Mouse (Mus musculus) liver, embryonic 13.5 days (tissue): Measurements from ENCODE around the gene Ttc22. TPM values are rescaled to one million over a fixed set of nuclear protein-coding genes. Genes with fewer than 3 reads are reported as not detected.

Experiments used
- ATAC-seq: fragments of 200-750 bp; cut with Nextera tagmentation; 2 replicates; pipeline ENCODE4 v1.8.0; 2017; ENCODE audit warnings: low read depth, mild to moderate bottlenecking, moderate number of reproducible peaks, moderate library complexity
- DNase-seq: peaks from one replicate; pipeline ENCODE4 v3.0.0; 2022
- H3K27ac ChIP-seq: fragments of 300-500 bp; sonication (generic); 2 replicates; pipeline ENCODE4 v1.5.1; 2015; ENCODE audit warnings: moderate library complexity, mild to moderate bottlenecking, inconsistent platforms
- H3K27me3 ChIP-seq: fragments of 300-500 bp; sonication (generic); 2 replicates; pipeline ENCODE4 v1.6.1; 2015; ENCODE audit warnings: mild to moderate bottlenecking, inconsistent platforms
- H3K36me3 ChIP-seq: fragments of 300-500 bp; sonication (generic); 2 replicates; pipeline ENCODE4 v1.6.1; 2015; ENCODE audit warnings: mild to moderate bottlenecking, inconsistent platforms
- H3K4me1 ChIP-seq: fragments of 300-500 bp; sonication (generic); replicated peaks from 2 replicates; pipeline ENCODE4 v1.6.1; 2015; ENCODE audit warnings: inconsistent platforms
- H3K4me2 ChIP-seq: fragments of 300-500 bp; sonication (generic); 2 replicates; pipeline ENCODE4 v1.6.1; 2015; ENCODE audit warnings: inconsistent platforms, mild to moderate bottlenecking, moderate library complexity
- H3K4me3 ChIP-seq: fragments of 300-500 bp; sonication (generic); replicated peaks from 2 replicates; pipeline ENCODE4 v1.5.1; 2015; ENCODE audit warnings: mild to moderate bottlenecking, inconsistent platforms
- H3K9ac ChIP-seq: fragments of 300-500 bp; sonication (generic); 2 replicates; pipeline ENCODE4 v1.6.1; 2015; ENCODE audit warnings: mild to moderate bottlenecking, inconsistent platforms
- H3K9me3 ChIP-seq: fragments of 300-500 bp; sonication (generic); replicated peaks from 2 replicates; pipeline ENCODE4 v1.6.1; 2016; ENCODE audit warnings: inconsistent platforms
- WGBS: fragments of 180-500 bp; shearing (Covaris S2); methylation state at CpG from one replicate; pipeline ENCODE4 v1.1.7; 2015; ENCODE audit not compliant: insufficient replicate concordance; 5-methylcytosine and 5-hydroxymethylcytosine counted together
- polyA plus RNA-seq: library from polyadenylated mRNA; unstranded; fragments of >200 nt; fragmentation: Nextera tagmentation; extraction: Ambion mirVana; gene quantifications from 2 replicates; pipeline ENCODE4 v1.2.1, GENCODE M21; 2015

Ttc22 gene
- polyA plus RNA-seq, 1 experiment from 2014 or later = 0.03 TPM

- H3K27me3 ChIP-seq = no peaks in the 10 kb centered on the region
- no peaks in the 10 kb centered on the region for H3K4me1 ChIP-seq
- 86% methylated on average over 6 of the region's 6 CpGs for WGBS
- ATAC-seq (no peak), DNase-seq (no peak)
- H3K36me3 ChIP-seq = peaks cover 100% of the 10 kb centered on the region
- no peak overlapping the region for H3K4me3 ChIP-seq
- no peak overlapping the region for H3K9ac ChIP-seq
- no peak overlapping the region for H3K4me2 ChIP-seq
- H3K27ac ChIP-seq = no peak overlapping the region
- H3K9me3 ChIP-seq = no peaks in the 10 kb centered on the region
Observed at GRCm38 (mm10) chr4:106664697-106665096, 42.5 kb downstream of the Ttc22 start.

GRCm38 (mm10) chr4:106665269-106665668 is 43.0 kb downstream of the Ttc22 start:
- no peak overlapping the region for H3K4me3 ChIP-seq
- no peak overlapping the region for H3K27ac ChIP-seq
- DNase-seq = no peak
- H3K9ac ChIP-seq = no peak overlapping the region
- H3K9me3 ChIP-seq = no peaks in the 10 kb centered on the region
- ATAC-seq = no peak
- no peaks in the 10 kb centered on the region for H3K27me3 ChIP-seq
- no peak overlapping the region for H3K4me2 ChIP-seq
- H3K36me3 ChIP-seq = peaks cover 100% of the 10 kb centered on the region
- 89% methylated on average over 2 of the region's 2 CpGs for WGBS
- no peaks in the 10 kb centered on the region for H3K4me1 ChIP-seq

GRCm38 (mm10) chr4:106665673-106666072 is 43.4 kb downstream of the Ttc22 start:
- Histone ChIP-seq H3K4me2 (no peak overlapping the region), H3K9me3 (no peaks in the 10 kb centered on the region), H3K4me3 (no peak overlapping the region), H3K27ac (no peak overlapping the region), H3K36me3 (peaks cover 100% of the 10 kb centered on the region), H3K27me3 (no peaks in the 10 kb centered on the region), H3K9ac (no peak overlapping the region), H3K4me1 (no peaks in the 10 kb centered on the region)
- DNase-seq (no peak), ATAC-seq (no peak)
- 85% methylated on average over 10 of the region's 10 CpGs for WGBS

- H3K36me3 ChIP-seq = peaks cover 100% of the 10 kb centered on the region
- no peak overlapping the region for H3K4me3 ChIP-seq
- no peak overlapping the region for H3K9ac ChIP-seq
- DNase-seq = no peak
- H3K9me3 ChIP-seq = no peaks in the 10 kb centered on the region
- 84% methylated on average over 2 of the region's 2 CpGs for WGBS
- H3K4me1 ChIP-seq = no peaks in the 10 kb centered on the region
- no peak overlapping the region for H3K27ac ChIP-seq
- no peaks in the 10 kb centered on the region for H3K27me3 ChIP-seq
- ATAC-seq = no peak
- H3K4me2 ChIP-seq = no peak overlapping the region
Observed at GRCm38 (mm10) chr4:106666546-106666945, 44.3 kb downstream of the Ttc22 start.

GRCm38 (mm10) chr4:106676749-106677148 is 54.5 kb downstream of the Ttc22 start:
- Histone ChIP-seq H3K9ac (no peak overlapping the region), H3K36me3 (peaks cover 57% of the 10 kb centered on the region), H3K27me3 (no peaks in the 10 kb centered on the region; the same call in 1 of the 2 replicates), H3K27ac (no peak overlapping the region), H3K4me2 (no peak overlapping the region), H3K4me3 (no peak overlapping the region), H3K4me1 (peaks cover 40% of the 10 kb centered on the region), H3K9me3 (no peaks in the 10 kb centered on the region)
- DNase-seq = no peak
- 85% methylated on average over 5 of the region's 5 CpGs for WGBS
- no peak for ATAC-seq

GRCm38 (mm10) chr4:106678442-106679118 is 56.3 kb downstream of the Ttc22 start, which contains the start of gene Ttc4:
Gene Ttc4, minus strand, starts transcription at chr4:106678944.
- H3K36me3 ChIP-seq = peaks cover 38% of the 10 kb centered on the region
- peak within 1 kb of the TSS; percentile 80 for H3K4me2 ChIP-seq
- H3K27ac ChIP-seq = peak within 1 kb of the TSS; percentile 70
- H3K27me3 ChIP-seq = no peaks in the 10 kb centered on the region; the same call in none of the 2 replicates
- no peaks in the 10 kb centered on the region for H3K9me3 ChIP-seq
- under 1% methylated on average over 43 of the region's 43 CpGs for WGBS
- H3K9ac ChIP-seq = peak within 1 kb of the TSS; percentile 90
- peaks cover 40% of the 10 kb centered on the region for H3K4me1 ChIP-seq
- ATAC-seq = peak; percentile 100
- DNase-seq = peak; percentile 98
- H3K4me3 ChIP-seq = peak within 1 kb of the TSS; percentile 77

GRCm38 (mm10) chr4:106679152-106679551 is 56.9 kb downstream of the Ttc22 start:
- Histone ChIP-seq H3K4me2 (peak overlapping the region; percentile 80), H3K4me1 (peaks cover 40% of the 10 kb centered on the region), H3K9me3 (no peaks in the 10 kb centered on the region), H3K27me3 (no peaks in the 10 kb centered on the region; the same call in none of the 2 replicates), H3K27ac (peak overlapping the region; percentile 62), H3K9ac (no peak overlapping the region), H3K36me3 (peaks cover 33% of the 10 kb centered on the region), H3K4me3 (peak overlapping the region; percentile 77; the same call in 1 of the 2 replicates)
- no peak for DNase-seq
- 32% methylated on average over 3 of the region's 3 CpGs for WGBS
- ATAC-seq = peak; percentile 22

GRCm38 (mm10) chr4:106680955-106681354 is 58.7 kb downstream of the Ttc22 start:
- Histone ChIP-seq H3K36me3 (peaks cover 15% of the 10 kb centered on the region), H3K4me1 (peaks cover 40% of the 10 kb centered on the region), H3K9me3 (no peaks in the 10 kb centered on the region), H3K4me3 (no peak overlapping the region), H3K27ac (peak overlapping the region; percentile 41; the same call in 1 of the 2 replicates), H3K9ac (no peak overlapping the region), H3K4me2 (no peak overlapping the region), H3K27me3 (no peaks in the 10 kb centered on the region; the same call in none of the 2 replicates)
- DNase-seq (no peak), ATAC-seq (no peak)
- 33% methylated on average over 2 of the region's 2 CpGs for WGBS

GRCm38 (mm10) chr4:106688636-106689296 is 66.5 kb downstream of the Ttc22 start:
- Histone ChIP-seq H3K9me3 (no peaks in the 10 kb centered on the region), H3K4me3 (no peak overlapping the region), H3K36me3 (no peaks in the 10 kb centered on the region), H3K27me3 (peaks cover 6% of the 10 kb centered on the region), H3K4me1 (peaks cover 14% of the 10 kb centered on the region), H3K4me2 (no peak overlapping the region), H3K27ac (no peak overlapping the region), H3K9ac (0 out of 2 replicates have a peak overlapping the region, but pooled peaks have one; percentile 9)
- 28% methylated on average over 3 of the region's 3 CpGs for WGBS
- ATAC-seq (peak; percentile 73), DNase-seq (no peak)
